Mouse (Mus musculus) frontal cortex, postnatal 10 days (tissue): ENCODE results near the gene Mylpf.
"Not testable (repeated sequence)": the region's sequence is repeated elsewhere in the genome, so short reads cannot be mapped to it uniquely, and the experiment has no call there.

Source experiments
- DNase-seq, 2 experiments: peaks; one replicate each; pipeline ENCODE4 v3.0.0; 2022; ENCODE audit warnings: low spot score in 2 of 2, mixed read lengths in 1 of 2

Gene Mylpf

DNA sequence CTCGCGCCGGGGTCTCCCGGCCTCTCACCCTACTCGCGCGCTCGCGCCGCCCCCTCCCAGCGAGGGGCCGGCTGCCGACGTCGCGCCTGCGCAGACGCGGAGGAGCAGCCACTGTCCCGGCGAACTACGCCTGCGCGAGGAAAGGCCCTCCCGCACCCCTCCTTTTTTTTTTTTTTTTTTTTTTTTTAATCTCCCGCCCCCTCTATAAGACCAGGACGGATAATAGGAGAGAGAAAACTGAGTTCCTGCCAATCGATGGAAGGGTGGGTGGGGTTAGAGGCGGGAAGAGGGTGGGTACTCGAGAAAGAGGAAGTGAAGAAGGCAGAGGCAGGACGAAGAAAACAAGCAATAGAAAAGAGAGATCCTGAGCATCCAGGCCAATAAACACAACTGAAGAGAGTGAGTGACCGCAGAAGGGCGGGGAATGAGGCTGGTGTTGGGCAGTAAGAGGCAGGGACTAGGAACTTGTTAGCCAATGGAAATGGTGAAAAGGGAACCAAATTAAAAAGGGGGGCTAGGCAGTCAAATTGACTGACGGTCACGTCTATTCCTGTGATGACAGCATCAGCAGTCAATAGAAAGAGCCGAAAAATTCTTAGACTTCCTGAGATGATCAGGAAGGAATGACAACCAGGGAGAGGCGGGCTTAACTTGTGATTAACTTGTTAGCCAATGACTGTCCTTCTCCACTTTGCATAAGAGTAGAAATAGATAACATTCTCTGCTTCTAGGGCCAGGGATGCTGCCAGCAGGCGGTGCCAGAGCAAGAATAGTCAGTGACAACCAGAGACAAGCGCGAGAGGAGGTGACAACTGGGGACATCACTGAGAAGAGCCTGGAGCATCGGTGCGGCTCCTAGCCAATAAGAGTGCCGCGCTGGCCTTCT is at the start of gene Mylpf:
TSS of gene Mylpf (plus strand) at position 338 of the 886 bp plus-strand sequence.
- DNase-seq: peak; percentile 90 to 97

DNA sequence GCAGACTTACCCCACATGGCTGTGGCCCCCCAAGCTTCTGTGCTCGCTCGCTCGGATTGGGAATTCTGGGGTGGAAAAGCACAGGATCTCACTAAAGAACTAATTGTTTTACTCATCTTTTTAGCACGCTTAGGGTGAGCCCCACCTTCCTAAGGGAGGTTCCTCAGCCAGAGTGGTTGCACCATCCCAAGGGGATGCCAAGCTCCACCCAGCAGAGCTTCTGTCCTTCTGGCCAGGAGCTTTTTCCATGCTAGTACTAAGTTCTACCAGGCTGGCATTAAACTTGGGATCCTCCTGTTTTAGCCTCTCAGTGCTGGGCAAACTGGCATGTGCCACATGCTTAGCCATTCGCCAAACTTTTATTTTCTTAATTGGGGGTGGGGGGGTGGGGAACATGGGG is 46.1 kb upstream of the Mylpf start:
- no peak for DNase-seq

DNA sequence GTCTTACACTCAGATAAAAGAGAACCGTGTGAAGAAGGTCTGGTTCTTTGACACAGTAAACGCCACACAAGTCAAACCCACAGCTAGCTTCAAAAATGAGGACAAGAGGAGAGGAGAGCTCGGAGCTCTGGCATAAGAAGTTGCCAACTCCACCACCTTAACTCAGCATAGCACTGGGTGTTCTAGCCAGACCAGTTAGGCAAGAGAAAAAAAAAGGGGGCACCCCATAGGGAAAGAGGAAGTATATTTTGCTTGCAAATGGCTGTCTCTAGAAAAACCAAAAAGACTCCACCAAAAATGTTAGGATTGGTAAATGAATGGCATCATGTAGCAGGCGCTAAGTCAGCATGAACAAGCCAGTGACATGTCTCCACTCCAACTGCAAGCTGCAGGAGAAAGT is 44.7 kb upstream of the Mylpf start:
- no peak for DNase-seq

DNA sequence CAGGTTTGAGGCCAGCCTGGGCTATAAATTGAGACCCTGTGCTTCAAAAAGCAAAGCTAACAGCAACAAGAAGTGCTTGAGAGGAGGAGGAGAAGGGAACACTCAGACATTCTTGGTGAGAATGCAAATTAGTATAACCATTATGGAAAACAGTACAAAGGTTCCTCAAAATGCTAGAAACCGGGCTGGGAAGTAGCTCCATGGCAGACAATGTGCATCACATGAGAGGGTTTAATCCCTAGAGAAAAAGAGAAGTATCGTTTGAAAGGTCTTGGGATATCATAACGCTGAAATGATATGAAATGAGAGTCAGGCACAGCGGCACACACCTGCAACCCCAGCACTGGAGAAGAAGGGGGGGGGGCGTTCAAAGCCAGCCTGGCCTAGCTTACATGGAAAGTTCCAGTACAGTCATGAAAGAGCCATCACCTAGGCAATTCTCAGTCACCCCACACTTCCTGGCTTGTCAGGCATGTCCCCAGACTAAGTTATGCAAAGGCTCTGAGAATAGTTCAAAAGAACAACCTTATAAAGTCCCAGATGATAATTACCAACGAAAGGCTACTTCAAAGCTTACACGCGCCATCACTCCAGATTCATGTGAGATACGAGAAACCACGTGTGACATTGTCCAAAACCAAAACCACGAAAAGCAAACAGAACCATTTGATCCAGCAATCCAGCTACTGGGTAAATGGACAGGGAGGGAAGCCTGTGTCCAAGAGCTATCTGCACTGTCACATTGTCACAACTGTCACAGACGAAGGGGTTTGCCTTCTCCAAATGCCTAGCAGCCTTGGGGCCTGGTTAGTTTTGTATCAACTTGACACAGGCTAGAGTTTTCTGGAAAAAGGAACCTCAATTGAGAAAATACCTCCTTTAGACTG is 42.8 kb upstream of the Mylpf start:
- no peak for DNase-seq

DNA sequence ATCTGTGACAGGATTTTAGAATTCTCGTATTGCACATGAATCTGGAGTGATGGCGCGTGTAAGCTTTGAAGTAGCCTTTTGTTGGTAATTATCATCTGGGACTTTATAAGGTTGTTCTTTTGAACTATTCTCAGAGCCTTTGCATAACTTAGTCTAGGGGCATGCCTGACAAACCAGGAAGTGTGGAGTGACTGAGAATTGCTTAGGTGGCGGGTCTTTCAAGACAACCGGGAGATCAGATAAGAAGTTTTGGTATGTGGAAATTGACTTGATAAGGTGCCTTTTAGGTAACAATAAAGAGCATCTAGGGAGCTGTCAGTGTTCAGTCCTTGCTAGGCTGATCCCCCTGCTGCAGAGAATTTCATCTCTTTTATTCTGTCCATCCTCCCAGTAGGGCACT is 42.2 kb upstream of the Mylpf start:
- DNase-seq: no peak

DNA sequence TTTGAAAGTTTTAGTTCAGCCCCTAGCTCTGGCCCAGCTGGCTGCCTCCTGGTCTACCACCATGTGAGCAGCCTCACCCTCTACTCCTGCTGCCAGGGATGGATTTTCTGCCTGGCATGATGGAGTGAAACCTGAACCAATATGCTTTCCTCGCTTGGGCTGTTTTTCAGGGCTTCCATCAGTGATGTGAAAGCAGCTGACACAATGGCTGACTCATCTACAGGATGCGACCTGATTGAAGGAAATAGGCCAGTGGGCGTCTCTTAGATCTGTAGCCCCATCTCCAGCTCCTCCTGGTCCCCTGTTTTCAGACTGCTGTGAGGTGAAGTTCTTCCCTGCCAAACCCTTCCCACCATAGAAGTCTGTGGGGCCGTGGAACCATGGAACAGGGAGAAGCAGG is 31.8 kb upstream of the Mylpf start:
- no peak for DNase-seq

DNA sequence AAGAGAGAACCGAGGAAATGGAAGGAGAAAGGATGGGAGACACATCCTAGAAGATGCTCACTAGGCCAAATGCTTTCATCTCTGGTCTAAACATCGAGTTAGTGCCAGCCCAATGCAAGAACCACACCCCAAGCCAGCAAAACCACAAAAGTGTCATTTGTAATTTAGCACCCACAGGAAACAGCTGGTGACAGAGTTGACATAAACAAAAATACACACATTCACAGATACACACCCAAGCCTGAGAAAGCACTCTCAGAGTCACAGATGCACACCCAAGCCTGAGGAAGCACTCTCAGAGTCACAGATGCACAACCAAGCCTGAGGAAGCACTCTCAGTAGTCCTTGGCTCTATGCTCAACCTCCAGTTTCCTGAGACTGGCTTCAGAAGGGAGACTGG is 27.9 kb upstream of the Mylpf start:
- DNase-seq: no peak

DNA sequence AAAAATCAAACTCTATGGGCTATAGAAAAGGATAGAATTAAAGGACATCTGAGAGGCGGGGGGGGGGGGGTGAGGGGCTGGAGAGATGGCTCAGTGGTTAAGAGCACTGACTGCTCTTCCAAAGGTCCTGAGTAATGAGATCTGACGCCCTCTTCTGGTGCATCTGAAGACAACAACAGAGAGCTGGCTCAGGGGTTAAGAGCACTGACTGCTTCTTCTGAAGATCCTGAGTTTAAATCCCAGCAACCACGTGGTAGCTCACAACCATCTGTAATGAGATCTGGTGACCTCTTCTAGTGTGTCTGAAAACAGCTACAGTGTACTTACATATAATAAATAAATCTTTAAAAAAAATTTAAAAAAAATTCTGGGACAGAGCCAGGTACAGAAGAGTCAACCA is 27.0 kb upstream of the Mylpf start:
- DNase-seq: not testable (repeated sequence)

DNA sequence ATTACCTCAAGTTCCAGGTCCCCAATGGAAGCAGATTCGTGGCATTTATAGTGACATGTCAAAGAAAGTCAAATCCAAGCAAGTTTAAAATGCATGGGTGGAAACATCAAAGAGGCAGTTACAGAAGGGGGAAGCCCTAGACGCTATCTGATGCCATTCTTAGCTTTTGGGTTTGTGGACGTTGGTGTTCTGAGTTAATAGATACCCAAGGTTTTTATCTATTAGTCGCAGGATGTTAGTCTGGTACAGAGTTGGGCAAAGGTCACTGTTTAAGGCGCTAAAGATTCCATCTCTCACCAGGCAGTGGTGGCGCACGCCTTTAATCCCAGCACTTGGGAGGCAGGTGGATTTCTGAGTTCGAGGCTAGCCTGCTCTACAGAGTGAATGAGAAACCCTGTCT is 25.3 kb upstream of the Mylpf start:
- DNase-seq: no peak

DNA sequence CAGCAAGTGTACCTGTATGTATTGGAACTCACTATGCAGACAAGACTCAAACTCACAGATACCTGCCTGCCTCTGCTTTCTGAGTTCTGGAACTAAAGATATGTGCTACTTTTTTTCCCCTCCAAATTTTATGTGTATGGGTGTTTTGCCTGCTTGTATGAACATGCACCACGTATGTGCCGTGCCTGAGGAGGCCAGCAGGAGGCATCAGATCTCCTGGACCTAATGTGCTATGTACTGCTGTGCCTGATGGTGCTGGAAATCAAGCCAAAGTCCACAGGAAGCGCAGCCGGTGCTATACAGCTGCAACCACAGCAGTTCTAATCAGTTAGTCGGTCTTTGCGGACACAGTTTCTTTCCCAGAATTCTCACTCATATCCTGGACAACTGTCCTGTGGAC is 24.9 kb upstream of the Mylpf start:
- DNase-seq: no peak

DNA sequence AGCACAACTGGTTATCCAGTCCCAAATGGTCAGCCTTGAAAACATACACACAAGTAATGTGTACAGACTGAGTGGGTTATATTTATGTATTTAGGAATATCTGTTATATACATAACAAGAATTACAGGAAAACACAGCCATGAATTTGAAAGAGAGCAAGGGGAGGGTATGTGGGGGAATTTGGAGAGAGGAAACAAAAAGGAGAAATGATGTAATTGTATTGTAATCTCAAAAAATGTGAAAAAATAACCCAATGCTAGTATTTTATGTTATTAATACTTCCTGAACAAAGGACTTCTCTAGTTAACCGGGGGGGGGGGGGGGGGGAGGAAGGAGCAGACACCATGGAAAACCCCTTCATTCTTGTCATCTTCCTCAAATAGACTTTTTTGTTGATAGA is 24.0 kb upstream of the Mylpf start:
- DNase-seq: no peak

DNA sequence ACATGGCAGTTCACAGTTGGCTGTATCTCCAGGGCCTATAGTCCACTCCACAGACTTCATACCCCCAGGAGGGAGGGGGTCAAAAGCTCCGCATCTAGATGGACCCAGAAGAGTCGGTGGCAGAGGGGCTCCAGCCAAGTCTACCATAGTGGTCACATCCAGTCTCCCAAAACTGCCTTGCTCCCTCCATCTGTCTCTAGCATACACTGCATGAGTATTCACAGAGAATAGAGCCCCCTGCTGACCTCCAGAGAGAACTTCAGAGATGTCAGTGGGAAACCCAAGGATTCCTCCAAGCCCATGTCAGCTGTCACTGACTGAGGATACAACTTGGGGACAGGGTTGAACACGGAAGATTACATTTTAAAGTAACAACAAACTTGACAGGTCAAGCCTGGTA is 23.1 kb upstream of the Mylpf start:
- no peak for DNase-seq

DNA sequence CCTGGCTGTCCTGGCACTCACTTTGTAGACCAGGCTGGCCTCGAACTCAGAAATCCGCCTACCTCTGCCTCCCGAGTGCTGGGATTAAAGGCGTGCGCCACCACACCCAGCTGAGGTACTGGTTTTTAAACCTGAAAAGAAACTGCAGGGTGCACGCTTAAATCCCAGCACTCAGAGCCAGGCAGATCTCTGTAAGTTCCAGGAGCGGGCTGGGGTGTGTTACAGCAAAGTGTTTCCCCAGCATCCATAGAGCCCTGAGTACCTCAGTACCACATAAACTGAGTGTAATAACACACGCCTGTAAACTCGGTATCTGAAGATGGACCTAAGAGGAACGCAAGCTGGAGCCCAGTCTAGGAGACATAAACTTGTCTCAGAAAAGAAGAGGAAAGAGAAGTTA is 21.3 kb upstream of the Mylpf start:
- no peak for DNase-seq

DNA sequence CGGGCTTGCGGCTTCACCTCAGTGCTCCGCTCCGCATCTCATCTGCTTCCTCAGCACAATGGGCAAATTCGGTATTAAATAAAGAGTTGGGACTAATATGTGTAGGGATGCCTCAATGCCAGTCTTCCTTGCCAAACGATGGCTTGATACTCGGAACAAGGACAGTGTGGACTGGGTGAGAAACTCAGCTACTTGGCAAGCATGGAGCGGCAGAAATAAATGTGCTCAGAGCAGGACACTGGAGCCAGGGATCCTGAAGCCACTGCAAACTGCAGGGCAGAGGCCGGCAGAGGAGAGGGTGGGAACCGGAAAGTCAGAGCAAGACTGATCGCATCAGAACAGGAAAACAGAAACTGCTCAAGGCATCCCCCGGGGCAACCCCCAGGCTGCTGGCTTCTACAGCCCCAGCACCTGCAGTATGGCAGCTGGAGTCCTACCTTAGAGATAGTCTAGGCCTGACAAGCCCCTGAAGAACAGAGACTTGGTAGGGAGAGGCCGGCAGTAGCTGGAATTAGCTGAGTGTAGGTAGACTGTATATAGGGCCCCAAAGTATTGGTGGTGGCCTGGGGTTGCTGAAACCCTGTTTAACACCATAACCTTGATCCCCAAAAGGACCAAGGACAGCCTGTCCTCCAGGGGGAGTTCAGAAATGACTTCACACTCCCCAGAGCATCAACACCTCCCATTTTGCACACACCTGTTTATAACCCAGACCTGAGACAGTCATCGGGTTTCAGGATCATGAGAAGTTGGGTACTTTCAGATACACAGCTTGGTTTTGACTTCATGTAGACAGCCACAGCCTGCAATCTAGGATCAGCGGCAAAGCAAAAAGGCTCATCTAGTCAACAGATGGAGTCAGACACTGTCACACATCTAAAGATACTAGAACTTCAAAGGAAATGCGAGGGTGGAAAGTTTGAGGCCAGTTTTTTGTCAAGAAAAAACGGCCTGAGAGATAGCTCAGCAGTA is 20.1 kb upstream of the Mylpf start:
- DNase-seq: no peak

DNA sequence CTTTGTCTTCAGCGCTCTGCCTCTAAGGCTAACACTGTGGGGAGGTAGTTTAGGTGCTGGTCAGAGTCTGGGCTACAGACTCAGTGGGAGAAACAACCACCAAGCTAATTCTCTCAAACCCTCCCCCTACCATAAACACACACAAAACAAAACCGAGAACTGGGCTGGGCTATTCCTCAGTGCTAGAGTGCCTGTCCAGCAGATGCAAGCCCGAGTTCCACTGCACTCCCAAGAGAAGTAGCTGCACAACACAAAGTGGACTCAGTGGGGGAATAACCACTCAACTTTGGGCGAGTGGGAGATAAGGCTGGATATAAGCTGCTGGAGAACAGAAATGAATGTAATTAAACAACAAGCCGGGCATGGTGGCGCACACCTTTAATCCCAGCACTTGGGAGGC is 18.0 kb upstream of the Mylpf start:
- DNase-seq: no peak

DNA sequence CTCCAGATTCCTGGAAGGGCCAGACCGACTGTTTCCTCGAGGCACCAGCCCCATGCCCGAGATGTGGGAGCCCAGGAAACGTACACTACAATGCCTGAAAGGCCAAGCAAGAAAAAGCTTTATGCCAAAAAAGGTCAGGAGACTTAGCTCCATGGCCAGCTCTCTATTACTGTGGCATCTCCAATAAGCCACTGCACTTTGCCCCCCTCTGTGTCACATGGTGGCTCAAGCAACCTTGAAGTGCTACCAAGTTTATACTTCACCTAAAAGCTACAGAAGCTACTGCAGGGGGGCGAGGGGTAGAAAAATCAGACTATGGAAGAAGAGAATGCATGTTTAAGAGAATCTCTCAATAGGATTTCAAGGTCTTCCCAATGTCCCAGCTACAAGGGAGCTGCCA is 15.7 kb upstream of the Mylpf start:
- DNase-seq: no peak

DNA sequence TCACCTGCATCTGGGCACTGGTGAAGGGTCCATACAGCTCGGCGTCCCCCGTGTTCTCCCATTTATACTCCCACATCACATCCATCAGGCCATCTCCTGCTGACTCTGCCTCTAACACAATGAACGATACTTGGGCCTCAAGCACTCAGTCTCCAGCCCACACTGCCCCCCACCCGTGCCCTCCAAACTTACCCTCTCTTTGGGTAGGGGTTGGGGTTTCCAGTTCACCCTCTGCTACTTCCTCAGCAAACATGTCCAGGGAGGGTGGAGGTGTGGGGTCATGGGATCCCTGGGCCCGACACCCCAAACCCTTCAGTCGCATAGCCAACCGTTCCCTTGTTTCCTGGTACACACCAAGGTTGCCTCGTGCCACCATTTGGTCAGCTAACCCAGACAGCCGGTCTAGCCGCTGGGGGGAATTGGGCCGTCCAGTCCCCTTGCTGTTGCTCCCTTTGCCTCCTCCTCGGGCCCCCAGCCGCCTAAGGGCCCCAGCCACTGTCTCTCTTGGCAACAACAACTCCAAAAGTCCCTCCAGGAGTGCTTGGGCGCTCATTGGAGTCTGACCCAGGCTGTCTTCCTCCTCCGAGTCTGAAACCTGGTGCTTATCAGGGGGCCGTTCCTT is 14.6 kb upstream of the Mylpf start:
- no peak for DNase-seq

DNA sequence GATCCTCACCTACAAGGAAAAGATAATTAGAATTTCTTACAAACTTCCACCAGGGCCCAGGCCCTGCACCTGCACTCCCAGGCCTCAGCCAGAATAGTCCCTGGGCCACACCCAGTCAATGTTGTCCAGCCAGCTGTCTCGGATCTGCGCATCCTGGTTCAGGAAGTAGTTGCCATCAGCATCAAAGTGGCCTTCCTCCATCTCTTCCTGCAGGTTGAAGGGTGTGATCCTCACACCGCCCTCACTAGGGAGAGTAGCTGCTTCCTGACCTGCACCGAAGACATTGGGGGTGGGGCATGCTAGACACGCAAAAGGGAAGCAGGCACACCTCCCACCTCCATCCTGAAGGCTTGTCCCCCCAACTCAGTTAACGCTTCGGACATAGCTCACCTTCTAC is 14.1 kb upstream of the Mylpf start:
- DNase-seq: no peak

DNA sequence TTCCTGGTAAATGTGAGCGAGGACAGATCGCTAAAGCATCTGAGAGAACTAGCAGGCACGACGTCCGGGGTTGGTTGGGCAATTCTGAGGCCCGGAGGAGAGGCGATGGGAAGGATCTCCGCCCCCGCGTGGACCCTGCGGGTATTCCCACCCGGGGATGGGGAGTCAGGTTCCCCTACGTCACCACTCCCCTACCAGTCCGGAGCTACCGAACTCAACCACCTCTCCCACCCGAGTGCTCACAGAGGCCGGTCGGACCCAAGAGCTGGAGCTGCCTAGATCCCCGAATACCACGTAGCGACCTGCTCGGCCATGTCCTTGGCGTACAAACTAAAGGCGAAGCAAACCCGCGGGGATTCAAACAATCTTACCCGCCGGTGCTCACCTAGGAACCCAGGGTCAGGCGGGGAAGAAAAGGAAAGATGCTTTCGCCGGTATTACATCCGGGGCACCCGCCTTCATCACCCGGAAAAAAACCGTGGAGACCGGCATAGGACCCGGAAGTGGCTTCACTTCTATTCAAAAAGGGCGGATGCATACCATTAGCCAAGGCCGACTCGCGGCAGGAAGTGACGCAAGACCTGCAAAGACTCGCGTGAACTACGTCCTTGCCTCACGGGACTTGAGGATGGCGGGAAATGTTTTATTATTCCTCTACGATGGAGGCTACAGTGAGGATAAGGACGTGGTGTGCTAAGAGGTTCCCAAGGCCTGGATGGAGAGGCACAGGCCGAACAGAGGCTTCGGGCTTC is 13.0 kb upstream of the Mylpf start, which contains the start of gene Cd2bp2:
TSS of gene Cd2bp2 (minus strand) at position 507 of the 752 bp plus-strand sequence.
- DNase-seq: peak; percentile 94 to 97

DNA sequence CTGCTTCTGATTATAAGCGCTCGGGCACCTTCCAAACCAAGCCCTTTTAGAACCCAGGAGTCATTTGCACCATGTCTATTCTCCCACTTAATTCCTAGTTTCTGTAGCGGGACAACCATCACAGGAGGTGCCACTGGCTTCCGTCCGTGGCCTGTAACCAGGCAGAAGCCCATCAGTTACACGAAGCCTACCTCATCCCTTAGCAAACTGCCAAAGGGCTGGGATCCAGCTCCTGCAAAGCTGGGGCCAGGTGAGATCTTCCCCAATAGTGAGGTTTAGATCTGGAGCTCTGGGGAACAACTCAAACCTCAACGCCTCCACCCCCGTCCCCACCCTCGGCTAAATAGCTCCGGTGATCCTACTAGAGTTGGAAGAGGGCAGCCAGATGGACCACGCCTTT is 12.2 kb upstream of the Mylpf start:
- no peak for DNase-seq
